Mouse (Mus musculus): ENCODE data around the gene Lyg1. TPM values are rescaled to one million over a fixed set of nuclear protein-coding genes. Genes with fewer than 3 reads are reported as not detected.

The Lyg1 gene
- total and polyA plus RNA-seq, 2 experiments from 2014 or later = not detected

DNA sequence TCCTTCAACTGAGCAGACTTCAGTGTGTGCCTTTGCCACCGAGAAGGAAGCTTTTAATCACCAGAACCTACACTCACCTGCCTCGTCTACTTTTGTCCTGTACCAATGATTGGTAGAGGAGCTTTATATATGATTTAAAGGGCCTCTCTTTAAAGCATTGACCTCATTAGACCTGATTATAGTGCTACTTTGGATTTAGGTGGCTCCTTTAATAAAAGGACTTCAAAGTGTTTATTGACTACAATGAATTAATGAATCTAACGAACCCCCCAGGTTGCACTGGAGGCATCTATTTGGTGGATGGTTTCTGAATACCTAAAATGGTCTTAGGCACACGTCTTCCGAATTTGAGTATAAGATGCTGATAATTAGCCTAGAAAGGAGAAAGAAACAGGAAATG, 41.2 kb downstream of the Lyg1 start, which contains the start of gene Lyg2:
TSS of gene Lyg2 (minus strand) at position 101 of the 400 bp plus-strand sequence.
- Histone ChIP-seq H3K27ac (ENCODE audit: low read depth, low read length) (no peak within 1 kb of the TSS), H3K4me1 (ENCODE audit: insufficient read depth, low read length) (no peaks in the 10 kb centered on the region)
- ATAC-seq (ENCODE audit: low FRiP score) = no peak

DNA sequence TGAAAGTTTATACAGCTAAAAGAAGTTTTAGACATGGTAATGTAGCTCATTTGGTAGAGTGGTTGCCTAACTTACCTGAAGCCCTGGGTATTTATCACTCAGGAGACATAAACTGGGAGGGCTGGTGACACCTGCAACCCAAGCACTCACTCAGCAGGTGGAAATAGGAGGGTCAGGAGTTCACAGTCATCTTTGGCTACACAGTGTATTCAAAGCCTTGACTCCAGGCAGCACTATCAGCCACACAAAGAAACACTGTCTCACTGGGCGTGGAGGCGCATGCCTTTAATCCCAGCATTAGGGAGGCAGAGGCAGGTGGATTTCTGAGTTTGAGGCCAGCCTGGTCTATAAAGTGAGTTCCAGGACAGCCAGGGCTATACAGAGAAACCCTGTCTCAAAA, 44.8 kb downstream of the Lyg1 start:
- TF ChIP-seq CTCF (IDR thresholded peaks at IDR 0.05) = no peak
- Histone ChIP-seq H3K4me1 (ENCODE audit: insufficient read depth, low read length) (no peaks in the 10 kb centered on the region), H3K36me3 (ENCODE audit: insufficient read depth, low read length) (no peaks in the 10 kb centered on the region), H3K9me3 (ENCODE audit: low read length) (no peaks in the 10 kb centered on the region), H3K27ac (ENCODE audit: low read depth, low read length) (no peak overlapping the region), H3K4me2 (ENCODE audit: low read depth, low read length, poor library complexity, severe bottlenecking) (no peak overlapping the region), H3K9ac (replicated peaks; ENCODE audit: low read length, poor library complexity, severe bottlenecking) (no peak overlapping the region), H3K4me3 (ENCODE audit: low read depth, low read length) (no peak overlapping the region), H3K27me3 (ENCODE audit: insufficient read depth, low read length) (no peaks in the 10 kb centered on the region)
- no peak for DNase-seq (ENCODE audit: low spot score)
- 73% methylated on average over 2 of the region's 2 CpGs for WGBS
- no peak for ATAC-seq (ENCODE audit: low FRiP score)

More for the DNA sequence above, 41.2 kb downstream of the Lyg1 start, which contains the start of gene Lyg2:
- no peak for DNase-seq (ENCODE audit: low spot score)
- 80% methylated on average over 5 of the region's 5 CpGs for WGBS
- Histone ChIP-seq H3K27me3 (ENCODE audit: insufficient read depth, low read length) (no peaks in the 10 kb centered on the region), H3K9me3 (ENCODE audit: low read length) (no peaks in the 10 kb centered on the region), H3K36me3 (ENCODE audit: insufficient read depth, low read length) (no peaks in the 10 kb centered on the region), H3K4me2 (ENCODE audit: low read depth, low read length, poor library complexity, severe bottlenecking) (no peak within 1 kb of the TSS), H3K9ac (replicated peaks; ENCODE audit: low read length, poor library complexity, severe bottlenecking) (no peak within 1 kb of the TSS), H3K4me3 (ENCODE audit: low read depth, low read length) (no peak within 1 kb of the TSS)
- no peak for TF ChIP-seq CTCF (IDR thresholded peaks at IDR 0.05)

DNA sequence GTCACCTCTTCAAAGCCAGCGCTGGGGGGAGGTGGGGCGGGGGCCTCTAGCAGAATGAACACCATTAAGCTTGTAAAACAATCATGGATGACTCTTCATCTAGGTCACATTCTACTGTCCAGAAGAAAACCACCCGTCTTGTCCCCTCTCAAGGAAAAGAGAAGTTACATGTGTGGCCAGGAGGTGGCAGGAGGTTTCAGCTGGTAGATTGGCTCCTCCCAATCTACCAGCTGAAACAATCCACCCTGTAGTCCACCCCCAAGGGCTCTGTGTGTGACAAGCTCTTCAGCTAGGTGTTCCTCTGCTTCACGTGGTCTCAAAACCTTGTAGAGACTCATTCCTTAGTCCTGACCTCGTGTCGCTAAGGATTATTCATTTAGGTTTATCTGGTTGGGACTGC, 54.4 kb downstream of the Lyg1 start:
- Histone ChIP-seq H3K9ac (replicated peaks; ENCODE audit: low read length, poor library complexity, severe bottlenecking) (no peak overlapping the region), H3K4me2 (ENCODE audit: low read depth, low read length, poor library complexity, severe bottlenecking) (no peak overlapping the region), H3K27me3 (ENCODE audit: insufficient read depth, low read length) (no peaks in the 10 kb centered on the region), H3K27ac (ENCODE audit: low read depth, low read length) (no peak overlapping the region), H3K4me3 (ENCODE audit: low read depth, low read length) (no peak overlapping the region), H3K36me3 (ENCODE audit: insufficient read depth, low read length) (peaks cover 13% of the 10 kb centered on the region; the same call in 1 of the 2 replicates), H3K9me3 (ENCODE audit: low read length) (no peaks in the 10 kb centered on the region), H3K4me1 (ENCODE audit: insufficient read depth, low read length) (no peaks in the 10 kb centered on the region)
- no peak for ATAC-seq (ENCODE audit: low FRiP score)
- peak; percentile 60 for TF ChIP-seq CTCF (IDR thresholded peaks at IDR 0.05)
- DNase-seq (ENCODE audit: low spot score) = peak; percentile 50
- WGBS = 36% methylated on average over 6 of the region's 6 CpGs

DNA sequence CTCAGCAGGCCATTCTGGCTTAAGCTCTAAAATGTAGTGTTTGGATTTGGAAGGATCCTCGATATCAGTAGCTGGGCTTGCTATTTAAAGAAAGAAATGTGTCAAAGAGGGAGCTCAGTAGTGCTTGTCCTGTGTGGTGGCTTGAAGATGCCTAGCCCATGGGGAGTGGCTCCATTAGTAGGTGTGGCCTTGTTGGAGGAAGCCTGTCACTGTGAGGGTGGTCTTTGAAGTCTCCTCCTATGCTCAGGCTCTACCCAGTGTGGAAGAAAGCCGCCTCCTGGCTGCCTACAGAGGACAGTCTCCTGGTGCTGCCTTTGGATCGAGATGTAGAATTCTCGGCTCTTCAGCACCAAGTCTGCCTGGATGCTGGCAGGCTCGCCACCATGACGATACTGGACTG, 57.3 kb downstream of the Lyg1 start:
- DNase-seq (ENCODE audit: low spot score) = no peak
- no peaks in the 10 kb centered on the region for H3K9me3 ChIP-seq (ENCODE audit: low read length)
- no peaks in the 10 kb centered on the region for H3K27me3 ChIP-seq (ENCODE audit: insufficient read depth, low read length)
- H3K9ac ChIP-seq (replicated peaks; ENCODE audit: low read length, poor library complexity, severe bottlenecking) = no peak overlapping the region
- peaks cover 33% of the 10 kb centered on the region for H3K36me3 ChIP-seq (ENCODE audit: insufficient read depth, low read length)
- WGBS = 58% methylated on average over 6 of the region's 6 CpGs
- TF ChIP-seq CTCF (IDR thresholded peaks at IDR 0.05) = no peak
- no peak for ATAC-seq (ENCODE audit: low FRiP score)
- H3K27ac ChIP-seq (ENCODE audit: low read depth, low read length) = no peak overlapping the region
- no peak overlapping the region for H3K4me3 ChIP-seq (ENCODE audit: low read depth, low read length)
- no peaks in the 10 kb centered on the region for H3K4me1 ChIP-seq (ENCODE audit: insufficient read depth, low read length)
- no peak overlapping the region for H3K4me2 ChIP-seq (ENCODE audit: low read depth, low read length, poor library complexity, severe bottlenecking)

DNA sequence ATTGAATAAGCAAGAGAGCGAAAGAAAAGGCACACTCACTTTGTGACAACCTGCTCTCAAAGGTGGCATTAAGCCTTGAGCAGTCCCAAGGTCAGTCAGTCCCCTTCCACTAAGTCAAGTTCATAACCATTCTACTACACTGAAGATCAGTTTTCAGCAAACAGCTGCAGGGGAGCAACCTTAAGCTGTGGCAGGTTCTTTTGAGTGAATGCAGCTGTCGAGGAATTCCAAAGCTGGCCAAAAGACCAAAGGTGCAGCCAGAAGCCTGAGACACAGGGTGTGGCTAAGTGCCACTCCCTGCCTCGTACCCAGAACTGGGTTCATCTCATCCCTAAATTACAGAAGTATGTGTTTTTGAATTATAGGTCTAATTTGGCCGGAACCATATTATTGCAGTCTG, 57.7 kb downstream of the Lyg1 start:
- no peak for TF ChIP-seq CTCF (IDR thresholded peaks at IDR 0.05)
- Histone ChIP-seq H3K36me3 (ENCODE audit: insufficient read depth, low read length) (peaks cover 35% of the 10 kb centered on the region), H3K27me3 (ENCODE audit: insufficient read depth, low read length) (no peaks in the 10 kb centered on the region), H3K4me1 (ENCODE audit: insufficient read depth, low read length) (no peaks in the 10 kb centered on the region), H3K9ac (replicated peaks; ENCODE audit: low read length, poor library complexity, severe bottlenecking) (no peak overlapping the region), H3K9me3 (ENCODE audit: low read length) (no peaks in the 10 kb centered on the region), H3K4me2 (ENCODE audit: low read depth, low read length, poor library complexity, severe bottlenecking) (no peak overlapping the region), H3K27ac (ENCODE audit: low read depth, low read length) (no peak overlapping the region), H3K4me3 (ENCODE audit: low read depth, low read length) (no peak overlapping the region)
- no peak for DNase-seq (ENCODE audit: low spot score)
- WGBS = 75% methylated on average over 4 of the region's 4 CpGs
- ATAC-seq (ENCODE audit: low FRiP score) = no peak

Other genes starting within 250 kb of the Lyg1 start
- gene 2010300C02Rik, start 237.7 kb downstream of the Lyg1 start, total RNA-seq (2014; rRNA removed) = 7.9 and 11.1 TPM in 2 replicates
- 5.2 and 6.9 TPM in 2 replicates for gene 2010300C02Rik, start 237.7 kb downstream of the Lyg1 start, polyA plus RNA-seq (2015; fragmentation: Nextera tagmentation; extraction: Ambion mirVana)
- 7.5 and 11.0 TPM in 2 replicates for gene Tsga10, start 91.3 kb downstream of the Lyg1 start, total RNA-seq (2014; rRNA removed)
- 6.2 and 7.5 TPM in 2 replicates for gene Tsga10, start 91.3 kb downstream of the Lyg1 start, polyA plus RNA-seq (2015; fragmentation: Nextera tagmentation; extraction: Ambion mirVana)
- gene Lipt1, start 86.0 kb downstream of the Lyg1 start, total RNA-seq (2014; rRNA removed) = 5.7 and 11.6 TPM in 2 replicates
- gene Lipt1, start 86.0 kb downstream of the Lyg1 start, polyA plus RNA-seq (2015; fragmentation: Nextera tagmentation; extraction: Ambion mirVana) = 6.8 and 7.3 TPM in 2 replicates
- gene Mitd1, start 67.3 kb downstream of the Lyg1 start, total RNA-seq (2014; rRNA removed) = 3.0 and 6.3 TPM in 2 replicates
- gene Mitd1, start 67.3 kb downstream of the Lyg1 start, polyA plus RNA-seq (2015; fragmentation: Nextera tagmentation; extraction: Ambion mirVana) = 8.6 and 10.6 TPM in 2 replicates
- gene Mrpl30, start 67.3 kb downstream of the Lyg1 start, total RNA-seq (2014; rRNA removed) = 72.4 and 91.7 TPM in 2 replicates
- 275 and 280 TPM in 2 replicates for gene Mrpl30, start 67.3 kb downstream of the Lyg1 start, polyA plus RNA-seq (2015; fragmentation: Nextera tagmentation; extraction: Ambion mirVana)
- gene Lyg2, start 41.3 kb downstream of the Lyg1 start, total RNA-seq (2014; rRNA removed) = not detected in 2 replicates
- gene Lyg2, start 41.3 kb downstream of the Lyg1 start, polyA plus RNA-seq (2015; fragmentation: Nextera tagmentation; extraction: Ambion mirVana) = 0.06 and 0.07 TPM in 2 replicates
- 33.2 and 34.4 TPM in 2 replicates for gene Txndc9, start 40.1 kb upstream of the Lyg1 start, total RNA-seq (2014; rRNA removed)
- 112 and 116 TPM in 2 replicates for gene Txndc9, start 40.1 kb upstream of the Lyg1 start, polyA plus RNA-seq (2015; fragmentation: Nextera tagmentation; extraction: Ambion mirVana)
- 6.6 and 12.4 TPM in 2 replicates for gene Eif5b, start 40.3 kb upstream of the Lyg1 start, total RNA-seq (2014; rRNA removed)
- 16.7 and 19.6 TPM in 2 replicates for gene Eif5b, start 40.3 kb upstream of the Lyg1 start, polyA plus RNA-seq (2015; fragmentation: Nextera tagmentation; extraction: Ambion mirVana)
- gene Rev1, start 172.0 kb upstream of the Lyg1 start, total RNA-seq (2014; rRNA removed) = 32.6 and 40.8 TPM in 2 replicates
- 26.4 and 28.0 TPM in 2 replicates for gene Rev1, start 172.0 kb upstream of the Lyg1 start, polyA plus RNA-seq (2015; fragmentation: Nextera tagmentation; extraction: Ambion mirVana)

Data from midbrain, postnatal 0 days (tissue).